Mouse (Mus musculus) MEL (cell line): ENCODE measurements around the gene Gemin5.

Experiments
- CHD2 ChIP-seq: IDR thresholded peaks from 2 replicates; pipeline ENCODE4 v1.6.1; 2011; ENCODE audit warnings: low read length, improper control_type of control experiment
- CTCF ChIP-seq, 3 experiments: IDR thresholded peaks in 2 of 3; conservative IDR thresholded peaks in 1 of 3; 2 replicates each; pipeline ENCODE4 v1.5.1; 2011 to 2012; ENCODE audit warnings: low read length in 3 of 3, low read depth in 2 of 3, mild to moderate bottlenecking in 2 of 3, improper control_type of control experiment in 1 of 3, inconsistent platforms in 1 of 3, mixed read lengths in 1 of 3, moderate library complexity in 1 of 3; ENCODE audit not compliant: control insufficient read depth in 1 of 3, insufficient read depth in 1 of 3, poor library complexity in 1 of 3, severe bottlenecking in 1 of 3
- EP300 ChIP-seq, 2 experiments: IDR thresholded peaks; 2 replicates each; pipeline ENCODE4 v1.6.1; 2011; ENCODE audit warnings: improper control_type of control experiment in 2 of 2, low read length in 2 of 2, low read depth in 1 of 2, mild to moderate bottlenecking in 1 of 2
- POLR2AphosphoS5 ChIP-seq: IDR thresholded peaks from 2 replicates; pipeline ENCODE4 v1.6.1; 2012; ENCODE audit warnings: low read depth, borderline replicate concordance, mild to moderate bottlenecking, inconsistent platforms, low read length, moderate library complexity, mixed read lengths
- SMC3 ChIP-seq: IDR thresholded peaks from 2 replicates; pipeline ENCODE4 v1.6.1; 2011; ENCODE audit warnings: low read depth, low read length, improper control_type of control experiment
- TBP ChIP-seq: IDR thresholded peaks from 2 replicates; pipeline ENCODE4 v1.8.0; 2011; ENCODE audit warnings: low read depth, low read length, improper control_type of control experiment
- USF1 ChIP-seq: IDR thresholded peaks from 2 replicates; pipeline ENCODE4 v1.6.1; 2014; ENCODE audit warnings: low read depth, mild to moderate bottlenecking, inconsistent platforms, low read length, improper control_type of control experiment, moderate library complexity

DNA sequence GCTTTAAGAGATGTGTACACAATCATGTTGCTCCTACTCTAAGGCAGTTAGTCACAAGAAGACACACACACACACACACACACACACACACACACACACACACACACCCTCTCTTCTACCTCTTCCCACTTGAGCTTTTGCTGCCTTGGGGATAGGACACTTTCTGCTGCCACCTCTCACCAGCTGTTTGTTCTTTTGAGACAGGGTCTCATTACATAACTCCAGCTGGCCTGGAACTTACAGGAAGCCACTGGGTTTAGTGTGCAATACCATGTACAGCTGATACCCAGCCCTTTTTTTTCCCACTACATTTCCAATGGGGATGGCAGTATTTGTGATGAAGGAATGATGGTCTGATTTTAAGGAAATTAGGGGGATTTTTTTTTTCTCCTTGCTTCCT lies 33.0 kb downstream of the Gemin5 start:
- no peak for TF ChIP-seq EP300 (IDR thresholded peaks at IDR 0.05; ENCODE audit: low read depth in 1 of 2, low read length in 2 of 2)
- no peak for TF ChIP-seq SMC3
- TF ChIP-seq CTCF (IDR thresholded peaks at IDR 0.05 in 2 of 3, conservative IDR thresholded peaks at IDR 0.05 in 1 of 3; ENCODE audit: control insufficient read depth in 1 of 3, insufficient read depth in 1 of 3, low read depth in 2 of 3, low read length in 3 of 3, poor library complexity in 1 of 3, severe bottlenecking in 1 of 3): no peak
- TF ChIP-seq POLR2AphosphoS5: no peak
- TF ChIP-seq TBP: no peak
- no peak for TF ChIP-seq CHD2
- TF ChIP-seq USF1: no peak
